Mouse (Mus musculus): ENCODE data around the gene Gtf2i.

Gene Gtf2i

GRCm38 (mm10) chr5:134275021-134275420, 39.5 kb downstream of the Gtf2i start:
- no peak for DNase-seq

GRCm38 (mm10) chr5:134273761-134274160, 40.8 kb downstream of the Gtf2i start:
- DNase-seq = no peak

GRCm38 (mm10) chr5:134272761-134273160, 41.8 kb downstream of the Gtf2i start:
- no peak for DNase-seq

- DNase-seq = no peak
Measured at GRCm38 (mm10) chr5:134271421-134271820, 43.1 kb downstream of the Gtf2i start.

- no peak for DNase-seq
Measured at GRCm38 (mm10) chr5:134270566-134270965, 44.0 kb downstream of the Gtf2i start.

- no peak for DNase-seq
Measured at GRCm38 (mm10) chr5:134269751-134270150, 44.8 kb downstream of the Gtf2i start.

GRCm38 (mm10) chr5:134268751-134269150, 45.8 kb downstream of the Gtf2i start:
- DNase-seq = no peak

- DNase-seq = no peak
Measured at GRCm38 (mm10) chr5:134266404-134266803, 48.2 kb downstream of the Gtf2i start.

- no peak for DNase-seq
Measured at GRCm38 (mm10) chr5:134265890-134266289, 48.7 kb downstream of the Gtf2i start.

- DNase-seq = peak; percentile 18
Measured at GRCm38 (mm10) chr5:134260001-134260636, 54.4 kb downstream of the Gtf2i start.

- DNase-seq = no peak
Measured at GRCm38 (mm10) chr5:134258934-134259333, 55.6 kb downstream of the Gtf2i start.

- DNase-seq = no peak
Measured at GRCm38 (mm10) chr5:134258395-134258794, 56.2 kb downstream of the Gtf2i start.

GRCm38 (mm10) chr5:134257349-134258031, 57.1 kb downstream of the Gtf2i start:
- no peak for DNase-seq

- DNase-seq = no peak
Measured at GRCm38 (mm10) chr5:134255294-134255693, 59.3 kb downstream of the Gtf2i start.

- no peak for DNase-seq
Measured at GRCm38 (mm10) chr5:134253806-134254205, 60.8 kb downstream of the Gtf2i start.

- no peak for DNase-seq
Measured at GRCm38 (mm10) chr5:134251083-134251482, 63.5 kb downstream of the Gtf2i start.

- no peak for DNase-seq
Measured at GRCm38 (mm10) chr5:134250601-134251000, 64.0 kb downstream of the Gtf2i start.

GRCm38 (mm10) chr5:134249245-134249649, 65.3 kb downstream of the Gtf2i start:
- no peak for DNase-seq

GRCm38 (mm10) chr5:134248608-134249244, 65.8 kb downstream of the Gtf2i start:
- no peak for DNase-seq

- DNase-seq = no peak
Measured at GRCm38 (mm10) chr5:134246146-134246545, 68.4 kb downstream of the Gtf2i start.

GRCm38 (mm10) chr5:134244890-134245289, 69.7 kb downstream of the Gtf2i start:
- DNase-seq = no peak

GRCm38 (mm10) chr5:134243661-134244436, 70.7 kb downstream of the Gtf2i start:
- DNase-seq = no peak

GRCm38 (mm10) chr5:134241831-134242230, 72.7 kb downstream of the Gtf2i start:
- DNase-seq = no peak
